Mouse (Mus musculus) forebrain, embryonic 15.5 days (tissue): ENCODE measurements around the gene Cdc42. TPM values are rescaled to one million over a fixed set of nuclear protein-coding genes. Genes with fewer than 3 reads are reported as not detected.

Experiments
- ATAC-seq: fragments of 200-750 bp; cut with Nextera tagmentation; replicated peaks from 2 replicates; pipeline ENCODE4 v1.8.0; 2017; ENCODE audit warnings: mild to moderate bottlenecking, moderate TSS enrichment, moderate library complexity
- H3K27ac ChIP-seq: fragments of 300-500 bp; sonication (generic); replicated peaks from 2 replicates; pipeline ENCODE4 v1.5.1; 2015; ENCODE audit warnings: mild to moderate bottlenecking, inconsistent platforms
- H3K27me3 ChIP-seq: fragments of 300-500 bp; sonication (generic); 2 replicates; pipeline ENCODE4 v1.6.1; 2015; ENCODE audit warnings: inconsistent platforms
- H3K36me3 ChIP-seq: fragments of 300-500 bp; sonication (generic); 2 replicates; pipeline ENCODE4 v1.6.1; 2015; ENCODE audit warnings: mild to moderate bottlenecking, inconsistent platforms
- H3K4me1 ChIP-seq: fragments of 300-500 bp; sonication (generic); 2 replicates; pipeline ENCODE4 v1.6.1; 2015; ENCODE audit warnings: inconsistent platforms
- H3K4me2 ChIP-seq: fragments of 300-500 bp; sonication (generic); replicated peaks from 2 replicates; pipeline ENCODE4 v1.6.1; 2015; ENCODE audit warnings: mild to moderate bottlenecking, inconsistent platforms
- H3K4me3 ChIP-seq: fragments of 300-500 bp; sonication (generic); 2 replicates; pipeline ENCODE4 v1.5.1; 2015; ENCODE audit warnings: mild to moderate bottlenecking, inconsistent platforms
- H3K9ac ChIP-seq: fragments of 300-500 bp; sonication (generic); replicated peaks from 2 replicates; pipeline ENCODE4 v1.6.1; 2015; ENCODE audit warnings: mild to moderate bottlenecking, inconsistent platforms
- H3K9me3 ChIP-seq: fragments of 300-500 bp; sonication (generic); 2 replicates; pipeline ENCODE4 v1.6.1; 2016; ENCODE audit warnings: inconsistent platforms
- WGBS: fragments of 180-500 bp; shearing (Covaris S2); methylation state at CpG from one replicate; pipeline ENCODE4 v1.1.7; 2015; ENCODE audit warnings: mixed read lengths; 5-methylcytosine and 5-hydroxymethylcytosine counted together
- polyA plus RNA-seq: library from polyadenylated mRNA; unstranded; fragments of >200 nt; fragmentation: Nextera tagmentation; extraction: Ambion mirVana; gene quantifications from 2 replicates; pipeline ENCODE4 v1.2.1, GENCODE M21; 2015

Gene Cdc42
- polyA plus RNA-seq, 1 experiment from 2014 or later: 841 TPM

GRCm38 (mm10) chr4:137287818-137288217 is 69.7 kb downstream of the Cdc42 start:
- Histone ChIP-seq H3K4me2 (no peak overlapping the region), H3K27me3 (peaks cover 8% of the 10 kb centered on the region; the same call in 1 of the 2 replicates), H3K4me1 (no peaks in the 10 kb centered on the region), H3K27ac (no peak overlapping the region), H3K9me3 (no peaks in the 10 kb centered on the region), H3K9ac (no peak overlapping the region), H3K4me3 (no peak overlapping the region), H3K36me3 (no peaks in the 10 kb centered on the region)
- no peak for ATAC-seq
- WGBS: 1% methylated on average over 4 of the region's 4 CpGs

- no peaks in the 10 kb centered on the region for H3K9me3 ChIP-seq
- H3K36me3 ChIP-seq: no peaks in the 10 kb centered on the region
- no peak overlapping the region for H3K4me2 ChIP-seq
- peaks cover 15% of the 10 kb centered on the region; the same call in 1 of the 2 replicates for H3K27me3 ChIP-seq
- WGBS: 75% methylated on average over 13 of the region's 13 CpGs
- no peak overlapping the region for H3K9ac ChIP-seq
- ATAC-seq: no peak
- H3K27ac ChIP-seq: no peak overlapping the region
- H3K4me1 ChIP-seq: no peaks in the 10 kb centered on the region
- H3K4me3 ChIP-seq: no peak overlapping the region
Observed at GRCm38 (mm10) chr4:137287206-137287605, 70.3 kb downstream of the Cdc42 start.

DNA sequence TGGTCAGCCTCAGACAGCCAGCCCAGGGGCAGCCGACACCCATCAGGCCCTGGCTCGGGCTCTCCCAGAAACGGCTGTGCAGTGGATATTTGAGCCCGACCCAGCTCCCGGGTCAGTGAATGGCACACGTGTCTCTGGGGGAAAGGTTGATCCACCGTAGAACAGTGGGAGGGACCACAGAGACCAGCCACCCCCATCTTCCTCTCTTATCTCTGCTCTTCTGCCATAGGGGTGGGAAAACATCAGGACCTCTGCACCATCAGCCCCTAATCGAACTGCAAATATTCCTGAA is 70.9 kb downstream of the Cdc42 start:
- no peak overlapping the region for H3K27ac ChIP-seq
- no peak for ATAC-seq

GRCm38 (mm10) chr4:137285876-137286661 is 71.5 kb downstream of the Cdc42 start:
- no peak overlapping the region for H3K4me2 ChIP-seq
- WGBS: 73% methylated on average over 15 of the region's 15 CpGs
- H3K9ac ChIP-seq: no peak overlapping the region
- ATAC-seq: no peak
- H3K36me3 ChIP-seq: no peaks in the 10 kb centered on the region
- no peaks in the 10 kb centered on the region for H3K9me3 ChIP-seq
- no peak overlapping the region for H3K4me3 ChIP-seq
- H3K4me1 ChIP-seq: no peaks in the 10 kb centered on the region
- peaks cover 22% of the 10 kb centered on the region; the same call in 1 of the 2 replicates for H3K27me3 ChIP-seq
- H3K27ac ChIP-seq: no peak overlapping the region

More for the DNA sequence above, 70.9 kb downstream of the Cdc42 start:
- Histone ChIP-seq H3K4me1 (no peaks in the 10 kb centered on the region), H3K27me3 (peaks cover 18% of the 10 kb centered on the region; the same call in 1 of the 2 replicates), H3K4me3 (no peak overlapping the region), H3K9ac (no peak overlapping the region), H3K4me2 (no peak overlapping the region), H3K9me3 (no peaks in the 10 kb centered on the region), H3K36me3 (no peaks in the 10 kb centered on the region)
- WGBS: 68% methylated on average over 8 of the region's 8 CpGs

GRCm38 (mm10) chr4:137283407-137283732 is 74.2 kb downstream of the Cdc42 start:
- WGBS: 3% methylated on average over 4 of the region's 4 CpGs
- Histone ChIP-seq H3K27me3 (peaks cover 40% of the 10 kb centered on the region), H3K4me2 (no peak overlapping the region), H3K9me3 (no peaks in the 10 kb centered on the region), H3K4me3 (no peak overlapping the region), H3K9ac (no peak overlapping the region), H3K36me3 (no peaks in the 10 kb centered on the region), H3K27ac (no peak overlapping the region), H3K4me1 (peaks cover 5% of the 10 kb centered on the region)
- no peak for ATAC-seq

- no peak for ATAC-seq
- no peaks in the 10 kb centered on the region for H3K36me3 ChIP-seq
- no peak overlapping the region for H3K27ac ChIP-seq
- no peak overlapping the region for H3K4me2 ChIP-seq
- H3K4me1 ChIP-seq: peaks cover 10% of the 10 kb centered on the region
- WGBS: 12% methylated on average over 17 of the region's 17 CpGs
- peaks cover 46% of the 10 kb centered on the region for H3K27me3 ChIP-seq
- H3K9ac ChIP-seq: no peak overlapping the region
- H3K9me3 ChIP-seq: no peaks in the 10 kb centered on the region
- H3K4me3 ChIP-seq: no peak overlapping the region
Observed at GRCm38 (mm10) chr4:137282584-137283406, 74.7 kb downstream of the Cdc42 start.

DNA sequence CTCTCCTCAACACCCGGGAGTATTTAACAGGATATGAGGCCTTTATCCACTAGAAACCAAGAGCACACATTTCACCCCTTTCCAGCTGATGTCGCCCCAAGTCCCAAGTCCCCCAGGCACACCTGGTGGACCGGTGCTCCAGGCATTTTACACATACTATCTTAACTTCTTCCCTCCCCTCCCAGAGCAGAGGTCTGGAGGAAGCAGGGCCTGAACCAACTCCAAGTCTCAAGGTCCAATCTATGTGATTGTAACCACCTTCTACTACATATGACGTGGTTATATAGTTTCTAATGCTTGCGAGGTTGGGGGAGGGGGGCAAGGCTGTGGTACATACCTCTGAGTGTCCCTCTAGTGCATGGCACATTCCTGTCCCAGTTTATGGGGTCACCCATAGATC is 75.4 kb downstream of the Cdc42 start:
- H3K27ac ChIP-seq: no peak overlapping the region
- no peaks in the 10 kb centered on the region for H3K36me3 ChIP-seq
- no peak overlapping the region for H3K9ac ChIP-seq
- 84% methylated on average over 5 of the region's 5 CpGs for WGBS
- H3K9me3 ChIP-seq: no peaks in the 10 kb centered on the region
- H3K27me3 ChIP-seq: peaks cover 53% of the 10 kb centered on the region
- H3K4me2 ChIP-seq: no peak overlapping the region
- ATAC-seq: no peak
- H3K4me1 ChIP-seq: peaks cover 15% of the 10 kb centered on the region
- H3K4me3 ChIP-seq: no peak overlapping the region

DNA sequence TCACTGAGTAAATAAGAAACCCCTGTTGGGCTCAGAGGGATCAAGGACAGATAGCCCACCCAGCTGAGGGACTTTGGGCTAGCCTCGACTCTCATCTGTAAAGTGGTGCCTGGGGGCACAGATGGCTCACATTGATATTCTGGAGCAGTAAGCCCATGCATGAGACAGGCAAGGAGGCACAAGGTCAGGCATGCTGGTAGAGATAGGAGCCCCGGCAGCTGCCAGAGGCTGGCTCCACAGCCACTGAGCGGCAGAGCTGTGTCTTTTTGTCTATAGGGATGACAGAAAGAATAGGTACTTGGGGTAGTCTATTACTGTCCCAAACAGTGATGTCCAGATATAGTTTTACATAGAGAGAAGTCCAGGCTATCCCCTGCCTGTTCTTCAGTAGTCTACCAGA is 76.2 kb downstream of the Cdc42 start:
- no peak for ATAC-seq
- H3K36me3 ChIP-seq: no peaks in the 10 kb centered on the region
- H3K4me3 ChIP-seq: no peak overlapping the region
- no peak overlapping the region for H3K27ac ChIP-seq
- no peak overlapping the region for H3K4me2 ChIP-seq
- WGBS: 87% methylated on average over 3 of the region's 3 CpGs
- H3K4me1 ChIP-seq: peaks cover 22% of the 10 kb centered on the region
- H3K9me3 ChIP-seq: no peaks in the 10 kb centered on the region
- peaks cover 61% of the 10 kb centered on the region for H3K27me3 ChIP-seq
- no peak overlapping the region for H3K9ac ChIP-seq

DNA sequence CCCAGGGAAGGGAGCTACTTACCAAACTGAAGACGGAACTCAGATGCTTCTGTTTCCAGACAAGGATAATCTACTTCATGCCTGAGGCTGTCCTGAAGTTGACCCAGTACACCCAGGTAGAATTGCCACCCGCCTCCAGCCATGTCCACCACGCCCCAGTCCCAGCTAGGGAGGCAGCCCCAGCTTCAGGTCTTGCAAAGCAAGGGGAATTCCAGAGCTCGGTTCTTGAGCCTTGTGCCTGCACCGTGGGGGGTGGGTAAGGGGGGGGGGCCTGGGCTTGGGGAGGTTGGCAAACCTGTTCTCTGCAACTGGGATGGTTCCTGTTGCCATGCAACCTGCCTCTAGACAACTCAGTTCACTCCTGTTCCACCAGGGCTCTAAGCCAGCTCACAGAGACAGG is 78.2 kb downstream of the Cdc42 start:
- Histone ChIP-seq H3K9me3 (no peaks in the 10 kb centered on the region), H3K4me3 (no peak overlapping the region), H3K4me1 (peaks cover 22% of the 10 kb centered on the region), H3K36me3 (no peaks in the 10 kb centered on the region), H3K9ac (no peak overlapping the region), H3K27me3 (peaks cover 79% of the 10 kb centered on the region), H3K4me2 (no peak overlapping the region), H3K27ac (no peak overlapping the region)
- 32% methylated on average over 5 of the region's 5 CpGs for WGBS
- no peak for ATAC-seq

DNA sequence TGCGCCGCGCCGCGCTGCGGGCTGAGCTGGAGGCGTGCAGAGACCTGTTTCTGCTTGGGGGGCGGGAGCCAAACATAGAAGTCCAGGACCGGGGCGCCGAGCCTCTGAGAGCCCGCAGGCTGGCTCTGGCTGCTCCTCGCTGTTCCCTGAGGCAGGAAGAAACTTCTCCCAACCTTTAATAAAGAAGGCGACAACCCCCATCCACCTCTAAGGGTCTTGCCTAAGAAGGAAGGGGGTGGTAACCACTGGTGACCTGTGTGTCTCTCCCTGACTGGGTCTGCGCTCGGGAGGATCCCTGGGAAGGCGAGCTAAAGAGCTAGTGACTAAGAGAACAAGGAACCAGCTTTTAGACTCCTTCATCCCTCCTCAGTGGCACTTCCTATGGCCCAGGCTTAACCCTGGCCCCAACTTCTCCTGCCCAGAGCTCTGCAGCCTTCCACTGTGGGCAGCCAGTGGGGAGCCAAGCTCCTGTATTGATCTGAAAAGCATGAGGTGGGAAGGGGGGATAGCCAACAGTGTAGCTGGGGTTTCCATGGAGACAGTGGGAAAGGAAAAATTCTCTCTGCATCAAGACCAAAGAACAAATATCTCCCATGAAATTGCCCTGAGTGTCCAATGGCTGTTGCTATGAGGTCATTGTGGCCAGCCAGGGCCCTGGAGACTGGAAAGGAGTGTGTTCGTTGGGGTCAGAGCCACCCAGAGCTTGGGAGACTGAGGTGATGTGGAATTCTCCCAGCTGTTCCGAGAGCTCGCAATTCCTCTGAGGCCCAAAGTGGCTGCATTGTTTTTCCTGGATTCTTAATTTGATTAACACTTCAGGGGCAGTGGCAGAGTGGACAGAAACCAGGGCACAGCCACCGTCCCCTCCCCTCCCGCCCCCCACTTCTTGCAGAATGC is 79.1 kb downstream of the Cdc42 start:
- H3K4me2 ChIP-seq: peak overlapping the region; percentile 67
- H3K9me3 ChIP-seq: no peaks in the 10 kb centered on the region
- peaks cover 74% of the 10 kb centered on the region for H3K27me3 ChIP-seq
- WGBS: under 1% methylated on average over 22 of the region's 22 CpGs
- H3K36me3 ChIP-seq: no peaks in the 10 kb centered on the region
- peak overlapping the region; percentile 47 for H3K4me3 ChIP-seq
- peaks cover 22% of the 10 kb centered on the region for H3K4me1 ChIP-seq
- H3K27ac ChIP-seq: no peak overlapping the region
- ATAC-seq: peak; percentile 55; the same call in 1 of the 2 replicates
- peak overlapping the region; percentile 10 for H3K9ac ChIP-seq

GRCm38 (mm10) chr4:137277600-137278143 is 79.8 kb downstream of the Cdc42 start:
- Histone ChIP-seq H3K9me3 (no peaks in the 10 kb centered on the region), H3K27ac (no peak overlapping the region), H3K36me3 (no peaks in the 10 kb centered on the region), H3K4me2 (peak overlapping the region; percentile 67), H3K4me3 (peak overlapping the region; percentile 47), H3K27me3 (peaks cover 70% of the 10 kb centered on the region), H3K9ac (peak overlapping the region; percentile 10), H3K4me1 (peaks cover 22% of the 10 kb centered on the region)
- no peak for ATAC-seq
- WGBS: under 1% methylated on average over 62 of the region's 71 CpGs
